Mouse (Mus musculus) Muller cell, postnatal 12 days (primary cell): ENCODE measurements around the gene Dennd2c.

Experiments
- DNase-seq: peaks from one replicate; pipeline ENCODE4 v3.0.0-alpha.2; 2015; ENCODE audit errors: inconsistent ontology term

Gene Dennd2c

DNA sequence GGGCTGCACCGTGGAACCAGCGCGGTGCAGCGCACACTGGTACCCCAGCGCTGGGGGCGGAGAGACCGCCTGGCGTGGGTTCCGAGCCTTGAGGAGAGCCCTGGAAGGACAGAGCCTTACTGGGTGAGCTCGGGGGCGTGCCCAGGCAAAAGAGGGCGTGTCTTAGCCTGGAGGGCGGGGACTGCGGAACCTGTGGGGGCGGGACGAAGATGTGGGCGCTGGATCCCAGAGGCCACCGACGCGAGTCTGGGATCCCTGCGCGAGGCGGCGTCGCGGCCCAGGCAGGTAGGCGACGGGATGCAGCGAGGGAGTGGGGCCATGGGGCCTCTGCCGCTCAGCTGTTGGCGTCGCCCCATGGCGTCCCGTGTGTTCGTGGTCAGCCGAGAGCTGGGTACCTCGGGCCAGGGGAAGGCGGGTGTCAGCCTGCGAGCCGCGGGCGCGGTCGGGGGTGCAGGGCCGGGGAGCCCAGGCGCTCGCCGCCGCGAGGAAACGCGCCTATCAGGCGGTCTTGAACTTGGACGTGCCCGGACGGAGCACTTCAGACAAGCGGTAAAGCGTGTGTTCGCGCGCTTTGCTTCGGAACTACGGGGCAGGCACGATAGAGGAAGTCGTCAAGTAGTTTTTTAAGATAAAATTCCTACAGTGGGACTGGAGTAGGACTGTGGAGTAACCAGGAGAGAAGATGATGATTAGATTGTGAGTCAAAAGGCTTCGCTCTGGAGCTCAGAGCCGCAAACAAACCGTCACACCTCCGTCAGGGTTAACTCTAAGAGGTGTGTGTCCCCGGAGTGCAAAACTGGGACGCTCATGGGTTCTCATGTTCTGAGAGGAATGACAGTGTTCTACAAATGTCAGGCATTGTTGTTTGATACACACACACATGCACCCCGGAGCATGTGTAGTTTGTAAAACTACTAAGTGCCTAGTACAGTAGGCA lies at the start of gene Dennd2c:
Gene Dennd2c (plus strand): TSS at position 151 of the 937 bp plus-strand sequence.
- DNase-seq = peak; percentile 96

DNA sequence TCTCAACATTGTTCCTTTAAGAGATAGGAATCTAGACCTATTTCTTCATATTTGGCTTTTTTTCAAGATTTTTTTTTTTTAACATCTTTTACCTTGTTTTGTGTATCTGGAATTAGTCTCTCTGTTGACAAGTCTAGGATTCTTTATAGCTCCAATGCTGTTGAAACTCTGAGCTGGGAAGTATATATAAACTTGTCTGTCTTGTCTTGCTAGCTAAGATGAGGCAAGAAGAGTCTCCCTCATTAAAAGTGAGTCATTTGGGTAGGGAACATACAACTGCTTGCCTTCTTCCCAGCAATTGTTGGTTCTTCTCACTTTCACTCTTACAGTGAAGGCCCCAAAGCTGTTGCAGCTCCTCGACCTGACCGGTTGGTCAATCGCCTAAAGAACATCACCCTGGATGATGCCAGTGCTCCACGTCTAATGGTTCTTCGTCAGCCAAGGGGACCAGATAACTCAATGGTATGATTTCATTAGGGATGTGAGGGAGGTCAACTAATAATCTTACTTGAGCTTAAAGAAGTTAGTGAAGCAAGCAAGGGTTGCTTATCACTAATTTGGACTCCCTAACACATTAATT lies 46.3 kb upstream of the Dennd2c start:
- no peak for DNase-seq

DNA sequence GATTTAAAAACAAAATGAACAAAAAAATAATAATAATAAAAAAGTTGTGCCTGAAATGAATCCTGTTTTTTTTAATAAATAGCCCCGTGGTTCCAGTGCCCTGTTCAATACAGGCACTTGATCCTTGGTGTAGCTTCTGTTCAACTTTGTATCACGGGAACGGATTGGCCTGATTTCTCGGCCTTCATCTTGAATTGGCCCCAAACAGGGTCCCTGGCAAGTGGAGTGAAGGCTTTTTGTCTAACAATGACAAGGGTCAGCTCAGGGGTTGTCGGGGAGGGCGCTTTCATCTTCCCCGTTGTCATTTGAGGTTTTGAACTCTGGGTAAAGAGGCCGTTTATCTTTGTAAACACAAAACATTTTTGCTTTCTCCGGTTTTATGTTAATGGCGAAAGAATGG lies 44.7 kb upstream of the Dennd2c start:
- DNase-seq = no peak

DNA sequence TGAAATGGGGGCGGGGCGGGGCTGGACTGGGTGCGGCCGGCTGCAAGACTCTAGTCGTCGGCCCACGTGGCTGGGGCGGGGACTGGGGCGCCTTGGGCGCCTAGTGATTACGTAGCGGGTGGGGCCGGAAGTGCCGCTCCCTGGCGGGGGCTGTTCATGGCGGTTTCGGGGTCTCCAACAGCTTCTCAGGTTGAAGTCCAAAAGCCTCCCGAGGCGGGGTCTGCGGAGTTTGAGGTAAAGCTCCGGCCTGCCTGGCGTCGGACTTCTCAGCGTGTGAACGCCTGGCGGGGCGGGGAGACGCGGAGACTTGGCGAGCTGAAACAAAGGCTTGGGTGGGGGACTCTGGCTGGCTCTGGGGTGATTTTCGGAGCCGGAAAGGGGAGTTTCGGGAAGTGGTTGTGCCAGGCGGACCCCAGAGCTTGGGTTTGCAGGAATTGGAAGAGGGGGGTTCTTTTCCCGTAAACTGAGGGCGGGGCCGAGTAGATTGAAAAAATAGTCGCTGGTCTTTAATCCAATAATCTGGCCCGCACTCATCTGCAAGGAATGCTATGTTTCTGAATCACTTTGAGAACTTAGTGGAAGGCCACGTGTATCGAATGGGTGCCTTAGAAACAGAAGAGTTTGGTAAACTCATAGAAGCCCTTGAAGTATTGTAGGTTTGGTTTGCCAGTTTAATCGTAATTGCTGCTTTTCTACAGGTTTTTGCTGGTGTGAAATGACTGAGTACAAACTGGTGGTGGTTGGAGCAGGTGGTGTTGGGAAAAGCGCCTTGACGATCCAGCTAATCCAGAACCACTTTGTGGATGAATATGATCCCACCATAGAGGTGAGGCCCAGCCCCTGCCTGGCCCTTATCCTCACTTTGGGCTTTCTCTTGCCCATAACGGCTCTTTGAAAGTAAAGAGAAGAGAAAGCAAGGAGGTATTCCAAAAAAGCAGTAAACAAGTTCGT lies 43.9 kb upstream of the Dennd2c start, which contains the start of gene Nras:
Gene Nras (plus strand): TSS at position 79 of the 951 bp plus-strand sequence.
- DNase-seq = peak; percentile 98

DNA sequence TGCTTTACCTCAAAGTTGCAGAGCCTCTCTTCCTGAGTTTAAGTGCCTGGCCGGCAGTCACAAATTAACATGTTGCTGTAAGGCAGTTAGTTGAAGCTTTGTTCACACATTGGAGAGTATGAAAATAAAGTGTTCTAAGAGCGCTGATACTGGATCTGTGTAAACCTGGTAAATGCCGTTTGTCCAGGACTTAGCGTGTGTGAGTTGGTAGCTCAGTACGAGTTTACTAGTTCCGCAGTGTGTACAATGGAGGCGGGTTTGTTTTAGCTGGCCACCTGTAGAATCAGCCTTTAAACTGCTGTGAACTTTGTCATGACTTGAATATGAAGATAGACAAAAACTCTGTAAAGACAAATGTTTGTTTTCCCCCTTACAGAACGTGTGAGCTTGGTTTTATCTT lies 35.5 kb upstream of the Dennd2c start:
- no peak for DNase-seq

DNA sequence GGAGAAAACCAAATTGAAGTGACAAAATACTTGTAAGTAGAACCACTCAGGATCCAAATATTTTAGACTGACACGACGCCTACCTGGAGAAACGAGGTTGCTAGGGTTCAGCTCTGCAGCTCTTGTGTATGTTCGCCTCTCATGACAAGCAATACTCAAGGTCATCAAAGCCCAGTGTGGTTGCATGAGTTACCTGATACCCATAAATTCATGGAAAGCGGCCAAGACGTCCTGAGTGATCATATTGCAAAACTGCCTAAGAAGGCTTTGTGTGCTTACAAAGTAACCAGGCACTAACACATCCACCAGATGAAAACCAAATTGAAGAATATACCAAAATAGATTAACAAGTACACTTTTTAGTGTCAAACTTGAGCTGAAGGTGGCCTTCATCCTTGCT lies 33.4 kb upstream of the Dennd2c start:
- no peak for DNase-seq

DNA sequence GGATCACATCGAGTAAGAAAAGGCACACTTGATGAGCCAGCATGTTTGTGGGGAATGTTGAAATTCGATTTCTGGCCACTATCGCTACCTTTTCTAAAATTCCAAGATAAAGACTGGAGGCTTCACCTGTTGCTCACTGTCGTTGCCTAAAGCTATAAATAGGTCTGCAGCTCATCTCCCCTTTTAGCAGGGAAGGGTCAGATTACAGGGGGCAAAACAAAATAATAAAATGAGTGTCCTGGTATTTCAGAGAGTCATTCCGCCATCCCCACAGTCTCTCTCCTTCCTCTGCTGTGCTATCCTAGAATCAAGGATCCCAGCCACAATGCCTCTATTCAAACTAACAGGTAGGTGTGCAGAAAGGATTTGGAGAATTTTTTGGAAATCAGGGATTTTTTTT lies 28.6 kb upstream of the Dennd2c start, which contains the start of gene Ampd1:
Gene Ampd1 (plus strand): TSS at position 244 of the 400 bp plus-strand sequence.
- no peak for DNase-seq

DNA sequence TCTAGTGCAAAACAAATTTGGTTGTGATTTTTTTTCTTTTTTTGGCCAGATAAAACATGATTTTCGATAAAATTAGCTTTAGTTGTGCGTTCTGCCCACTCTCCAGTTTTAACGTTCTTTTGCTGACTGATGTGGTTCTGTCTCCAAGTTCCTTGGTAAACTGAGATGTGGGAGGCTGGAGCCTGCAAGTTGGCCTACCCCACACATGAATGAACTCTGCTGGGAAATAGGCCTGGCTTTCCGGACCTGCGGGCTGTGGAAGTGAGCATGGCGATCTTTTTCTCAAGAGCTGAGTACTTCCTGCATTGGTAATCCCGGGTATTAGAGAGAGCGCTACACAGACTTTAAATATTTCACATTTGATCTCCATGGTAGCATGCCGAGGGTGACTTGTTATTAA lies 26.5 kb upstream of the Dennd2c start:
- DNase-seq = no peak

DNA sequence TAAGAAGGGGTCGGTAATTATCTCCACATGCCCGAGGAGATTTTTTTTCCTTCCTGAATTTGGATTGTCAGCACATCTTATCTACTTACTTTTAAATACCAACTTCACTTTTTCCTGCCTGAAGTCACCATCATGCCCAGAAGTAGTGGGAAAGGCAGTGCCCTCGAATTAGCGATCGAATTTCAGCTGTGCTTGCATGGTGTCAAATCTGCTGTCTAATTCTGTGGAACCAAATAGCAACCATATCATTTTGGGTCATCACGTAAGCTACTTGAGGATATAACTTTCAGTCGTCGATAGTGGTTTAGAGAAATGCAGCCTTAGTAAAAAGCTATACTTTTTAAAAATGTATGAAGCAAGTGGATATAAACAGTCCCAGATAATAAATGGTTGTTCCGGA lies 25.9 kb upstream of the Dennd2c start:
- no peak for DNase-seq

DNA sequence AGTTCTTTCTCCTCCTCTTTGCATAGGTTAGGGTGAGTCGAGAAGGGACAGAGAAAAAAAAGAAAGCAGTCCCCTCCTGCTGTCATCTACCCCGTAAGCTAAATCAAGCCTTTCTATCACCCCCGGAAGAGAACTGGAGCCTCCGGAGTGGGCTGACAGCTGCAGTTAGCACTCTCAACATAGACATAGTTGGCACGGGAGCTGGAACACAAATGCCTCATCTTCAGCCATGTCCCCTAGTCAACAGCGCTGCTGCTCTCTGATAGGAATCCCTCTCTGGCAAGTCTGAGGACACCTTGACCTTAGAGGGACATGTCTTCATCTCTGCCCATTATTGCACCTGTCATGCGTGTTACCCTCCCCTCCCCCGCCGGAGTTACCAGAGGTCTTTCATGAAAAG lies 23.1 kb upstream of the Dennd2c start:
- DNase-seq = no peak

DNA sequence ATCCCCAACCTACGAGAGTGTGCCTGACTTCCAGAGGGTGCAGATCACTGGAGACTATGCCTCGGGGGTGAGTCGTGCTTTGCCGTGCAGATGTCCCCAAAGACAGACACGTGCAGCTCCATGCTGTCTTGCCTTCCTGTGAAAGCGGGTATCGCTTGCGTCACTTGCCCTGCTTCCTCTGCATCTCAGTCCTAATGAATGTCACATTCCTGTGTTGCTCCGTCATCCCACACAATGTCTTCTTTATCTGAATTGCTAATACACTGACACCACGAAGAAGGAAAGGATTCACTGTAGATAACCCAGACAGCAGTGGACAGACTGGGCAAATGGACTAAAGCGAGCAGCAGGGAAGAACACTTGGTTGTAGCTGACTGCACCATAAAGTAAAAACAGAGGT lies 21.4 kb upstream of the Dennd2c start:
- peak; percentile 90 for DNase-seq

DNA sequence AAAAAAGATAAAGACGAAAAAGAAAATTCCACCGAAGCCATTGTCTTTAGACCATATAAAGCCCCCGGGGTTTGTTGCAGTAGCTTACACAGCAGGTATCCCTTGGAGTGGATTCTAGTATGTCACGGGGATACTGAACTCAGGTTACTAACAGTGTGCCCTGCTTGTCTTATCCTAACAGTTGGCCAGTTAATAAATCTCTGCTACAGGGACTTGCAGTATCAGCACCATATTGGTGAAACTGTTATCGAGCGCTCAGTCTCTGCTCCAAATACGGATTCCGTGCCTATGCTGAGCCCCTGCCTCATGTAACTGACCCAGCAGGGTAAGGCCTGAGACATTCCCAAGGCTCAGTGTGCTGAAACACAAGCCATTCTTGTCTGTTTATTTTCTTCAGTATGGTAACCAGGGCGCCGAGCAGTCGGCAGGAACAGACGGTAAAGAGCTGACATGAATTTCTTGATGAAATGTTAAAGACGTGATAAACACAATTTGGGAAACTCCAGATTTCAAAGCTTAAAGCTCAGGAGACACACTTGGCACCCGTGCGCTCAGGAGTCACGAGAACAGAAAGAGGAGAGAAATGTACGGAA lies 20.4 kb upstream of the Dennd2c start:
- no peak for DNase-seq

DNA sequence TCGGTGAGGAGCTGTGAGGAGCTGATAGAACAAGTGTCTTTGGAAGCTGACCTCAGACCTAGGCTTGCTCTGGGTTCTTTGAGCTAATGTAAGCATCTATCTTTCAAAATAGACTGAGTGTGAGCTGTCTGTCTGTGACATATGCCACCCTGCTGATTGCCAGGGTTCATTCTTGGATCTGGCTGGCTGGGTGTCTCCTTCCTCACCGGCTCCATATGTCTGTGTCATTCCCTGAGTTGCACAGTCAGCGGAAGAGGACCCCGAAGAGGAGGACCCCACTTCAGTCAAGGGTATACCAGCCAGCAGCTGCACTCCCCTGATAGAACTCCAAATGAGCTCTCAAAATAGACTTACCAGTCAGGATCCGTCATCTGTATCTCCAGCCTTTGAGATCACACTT lies 19.6 kb upstream of the Dennd2c start:
- no peak for DNase-seq

DNA sequence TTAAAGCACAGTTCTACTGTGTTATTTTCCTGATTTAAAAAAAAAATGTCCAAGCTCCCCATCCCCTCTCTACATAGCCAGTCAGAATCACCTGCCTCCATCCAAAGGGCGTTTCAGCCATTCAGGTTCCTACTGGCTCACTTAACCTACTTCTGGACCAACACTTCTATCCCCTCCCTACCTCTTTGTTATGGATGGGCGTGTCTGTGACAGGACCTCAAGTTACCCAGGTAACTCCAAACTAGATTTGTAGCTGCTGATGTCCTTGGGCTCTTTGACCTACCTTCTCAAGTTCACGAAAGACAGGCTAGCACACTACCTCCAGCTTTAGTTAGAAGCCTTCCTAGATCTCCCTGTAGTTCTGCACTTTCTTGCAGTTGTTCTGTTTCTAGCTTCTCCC lies 16.4 kb upstream of the Dennd2c start:
- DNase-seq = no peak

DNA sequence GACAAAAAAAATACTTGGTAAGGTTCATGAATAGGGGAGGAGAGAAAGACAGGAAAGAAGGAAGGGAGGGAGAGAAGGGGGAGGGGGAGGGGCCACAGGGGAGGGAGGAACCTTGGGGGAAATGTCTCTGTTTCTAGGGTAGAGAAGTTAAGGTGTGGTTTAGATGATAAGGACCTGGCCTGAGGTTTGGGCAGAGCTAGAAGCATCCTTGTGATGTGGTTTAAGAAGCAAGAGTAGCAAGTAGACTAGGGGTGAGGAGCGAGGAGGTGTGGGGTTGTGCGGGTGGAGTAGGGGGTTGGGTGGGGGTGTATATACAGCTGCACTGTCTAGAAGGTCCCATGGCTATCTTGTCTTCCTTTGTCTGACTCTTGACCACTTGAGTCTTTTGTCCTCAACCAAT lies 10.7 kb upstream of the Dennd2c start:
- no peak for DNase-seq

DNA sequence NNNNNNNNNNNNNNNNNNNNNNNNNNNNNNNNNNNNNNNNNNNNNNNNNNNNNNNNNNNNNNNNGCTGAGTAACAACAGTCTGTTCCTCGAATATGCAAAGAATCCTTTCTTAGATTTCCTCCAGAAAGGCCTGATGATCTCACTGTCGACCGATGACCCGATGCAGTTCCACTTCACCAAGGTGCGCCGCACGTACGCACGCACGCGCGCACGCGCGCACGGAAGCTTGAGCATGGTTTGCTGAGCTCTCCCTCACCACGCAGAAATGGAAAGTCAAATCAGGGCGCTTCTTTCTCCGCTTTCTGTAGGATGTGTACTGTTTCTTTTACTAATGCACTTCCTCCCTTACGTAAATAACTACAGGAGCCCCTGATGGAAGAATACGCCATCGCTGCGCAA lies 3.7 kb upstream of the Dennd2c start:
- no peak for DNase-seq

DNA sequence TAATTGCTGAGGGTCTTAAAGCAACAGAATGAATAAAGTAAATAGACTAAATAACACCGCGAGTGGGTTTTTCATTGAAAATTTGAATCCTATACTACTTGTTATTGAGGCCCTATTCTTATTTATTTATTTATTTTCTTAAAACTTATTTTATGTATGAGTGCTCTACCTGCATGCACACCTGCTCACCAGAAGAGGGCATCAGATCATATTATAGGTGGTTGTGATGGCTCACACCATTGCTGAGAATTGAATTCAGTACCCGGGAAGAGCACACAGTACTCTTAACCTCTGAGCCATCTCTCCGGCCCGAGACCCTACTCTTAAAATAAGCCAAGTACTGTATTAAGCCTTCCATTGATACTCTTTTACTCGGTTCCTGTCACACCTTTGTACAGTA lies 2.7 kb upstream of the Dennd2c start:
- no peak for DNase-seq

DNA sequence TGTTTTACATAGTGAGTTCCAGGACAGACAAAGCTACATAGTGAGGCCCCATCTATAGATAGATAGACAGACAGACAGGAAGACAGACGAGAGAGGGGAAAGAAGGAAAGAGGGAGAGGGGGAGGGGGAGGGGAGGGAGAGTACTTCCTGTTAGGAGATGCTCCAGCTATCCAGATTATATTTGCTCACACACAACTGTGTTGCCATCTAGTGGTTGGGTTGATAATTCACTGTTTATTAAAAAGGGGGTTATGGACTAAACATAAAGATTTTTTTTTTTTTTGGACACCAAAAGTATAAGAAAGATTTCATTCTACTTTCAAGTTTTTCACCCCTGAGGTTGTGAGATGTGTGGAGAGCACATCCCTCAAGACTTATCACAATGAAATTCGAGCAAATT lies 1.7 kb upstream of the Dennd2c start:
- peak; percentile 21 for DNase-seq

DNA sequence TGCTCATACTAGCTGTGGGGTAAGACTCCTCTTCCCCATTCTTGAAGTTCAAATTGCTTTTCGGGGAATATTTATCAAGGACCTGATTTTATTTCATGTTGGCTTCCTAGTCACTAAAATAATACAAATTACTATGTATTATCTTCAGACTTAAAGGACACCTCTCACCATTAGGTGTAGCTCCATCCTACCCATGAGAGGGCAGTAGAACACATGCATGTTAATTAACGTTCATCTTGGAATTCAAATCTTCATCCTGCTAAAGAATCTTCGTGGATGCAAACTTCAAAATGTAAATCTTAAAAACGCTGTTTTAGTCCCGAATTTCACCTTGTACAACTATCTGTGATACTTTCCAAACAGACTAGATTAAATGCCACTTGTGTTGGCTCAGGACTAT lies 1.2 kb upstream of the Dennd2c start:
- DNase-seq = no peak

DNA sequence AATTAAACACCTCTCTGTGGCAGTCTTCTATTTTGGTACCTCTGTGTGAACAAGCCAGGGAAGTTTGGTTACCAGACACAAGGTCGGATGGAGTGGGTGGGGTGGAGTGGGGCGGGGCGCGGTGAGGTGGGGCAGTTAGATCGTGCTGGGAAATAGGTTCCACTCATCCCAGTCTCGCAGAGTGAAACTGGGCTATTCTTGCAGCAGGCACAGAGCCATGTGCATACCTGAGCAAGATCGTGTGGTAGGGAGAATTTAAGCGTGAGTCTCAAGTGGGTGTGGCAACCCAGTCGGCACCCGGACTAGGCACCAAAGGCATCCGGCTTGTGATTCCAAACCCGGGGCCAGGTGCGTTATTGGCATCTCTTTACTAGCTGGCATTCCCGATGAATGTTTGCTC lies 495 bp upstream of the Dennd2c start:
- DNase-seq = no peak

DNA sequence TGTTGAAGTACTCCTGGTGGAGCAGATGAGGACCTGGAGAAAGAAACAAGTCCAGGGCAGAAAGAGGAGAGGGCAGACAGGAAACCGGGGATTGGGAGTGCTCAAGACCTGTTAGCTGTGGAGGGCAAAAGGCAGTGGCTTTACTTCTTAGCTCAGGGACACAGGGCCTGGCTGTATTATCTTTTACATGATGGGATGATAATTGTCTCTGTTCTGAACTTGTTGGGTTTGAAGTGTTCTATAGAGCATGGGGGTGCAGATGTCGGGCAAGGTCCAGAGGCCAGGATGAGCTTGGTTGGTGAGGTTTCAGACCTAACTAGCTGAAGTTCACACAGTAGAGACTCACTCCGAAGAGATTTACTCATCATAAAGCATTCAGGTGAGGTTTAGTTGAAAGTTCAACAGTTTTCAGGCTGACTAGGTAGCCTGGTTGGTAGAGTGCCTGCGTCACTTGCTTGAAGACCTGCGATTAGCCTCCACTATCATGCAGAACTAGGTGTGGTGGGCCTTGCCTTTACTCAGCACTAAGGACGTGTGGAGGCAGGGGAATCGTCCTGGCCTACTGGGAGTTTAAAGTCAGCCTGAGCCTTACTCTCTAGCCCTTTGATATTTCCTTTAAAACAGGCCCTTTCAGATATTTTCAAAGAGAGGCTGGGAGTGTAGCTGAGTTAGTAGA lies 5.3 kb downstream of the Dennd2c start:
- no peak for DNase-seq
